Mouse (Mus musculus) adrenal gland (tissue): ENCODE measurements around the gene Hepacam2.

Source experiments
- intact Hi-C: fragments of 180-260 bp; cut with DNase I; formaldehyde crosslinking; loops from one replicate; pipeline ENCODE4 v1.15.1; 2025
- long read RNA-seq, 2 experiments: library from polyadenylated mRNA; unstranded; transcript quantifications; one replicate each; pipeline ENCODE4 v2.0.0; 2020; ENCODE audit warnings: borderline replicate concordance in 1 of 2; ENCODE audit not compliant: insufficient replicate concordance in 1 of 2

Gene Hepacam2
- long read RNA-seq, experiment 1, result 0 reads
- long read RNA-seq, experiment 2, result 0 reads

GRCm38 (mm10) chr6:3498162-3498848, at the start of gene Hepacam2, which contains the start of gene Vps50:
Gene Hepacam2, minus strand, starts transcription at chr6:3498298.
Gene Vps50, plus strand, starts transcription at chr6:3498382.
- intact Hi-C loops, result no loop called here

GRCm38 (mm10) chr6:3544970-3545369, 46.9 kb upstream of the Hepacam2 start:
- intact Hi-C loops, result no loop called here

- intact Hi-C loops, result no loop called here
Measured at GRCm38 (mm10) chr6:3543862-3544261, 45.8 kb upstream of the Hepacam2 start.

- intact Hi-C loops, result no loop called here
Measured at GRCm38 (mm10) chr6:3539470-3539869, 41.4 kb upstream of the Hepacam2 start.

GRCm38 (mm10) chr6:3536048-3536447, 38.0 kb upstream of the Hepacam2 start:
- intact Hi-C loops, result no loop called here

- intact Hi-C loops, result no loop called here
Measured at GRCm38 (mm10) chr6:3531445-3531844, 33.3 kb upstream of the Hepacam2 start.

- intact Hi-C loops, result no loop called here
Measured at GRCm38 (mm10) chr6:3528198-3528597, 30.1 kb upstream of the Hepacam2 start.

GRCm38 (mm10) chr6:3512611-3513010, 14.5 kb upstream of the Hepacam2 start:
- intact Hi-C loops, result no loop called here

- intact Hi-C loops, result no loop called here
Measured at GRCm38 (mm10) chr6:3511612-3512011, 13.5 kb upstream of the Hepacam2 start.

GRCm38 (mm10) chr6:3511116-3511515, 13.0 kb upstream of the Hepacam2 start:
- intact Hi-C loops, result no loop called here

- intact Hi-C loops, result loop anchor here (10.0 kb wide), 1 partner anchor 575 kb away; the partner anchor contains the start of gene Bet1
Measured at GRCm38 (mm10) chr6:3509782-3510181, 11.7 kb upstream of the Hepacam2 start.

GRCm38 (mm10) chr6:3508151-3508550, 10.1 kb upstream of the Hepacam2 start:
- intact Hi-C loops, result loop anchor here (10.0 kb wide), 1 partner anchor 577 kb away; the partner anchor contains the start of gene Bet1

- intact Hi-C loops, result loop anchor here (10.0 kb wide), 1 partner anchor 578 kb away; the partner anchor contains the start of gene Bet1
Measured at GRCm38 (mm10) chr6:3507078-3507477, 9.0 kb upstream of the Hepacam2 start.

GRCm38 (mm10) chr6:3505289-3505688, 7.2 kb upstream of the Hepacam2 start:
- intact Hi-C loops, result loop anchor here (10.0 kb wide), 1 partner anchor 580 kb away; the partner anchor contains the start of gene Bet1

- intact Hi-C loops, result loop anchor here (10.0 kb wide), 1 partner anchor 585 kb away; the partner anchor contains the start of gene Bet1
Measured at GRCm38 (mm10) chr6:3500286-3500685, 2.2 kb upstream of the Hepacam2 start.

- intact Hi-C loops, result no loop called here
Measured at GRCm38 (mm10) chr6:3496210-3496609, 1.9 kb downstream of the Hepacam2 start.

- intact Hi-C loops, result no loop called here
Measured at GRCm38 (mm10) chr6:3494285-3494684, 3.8 kb downstream of the Hepacam2 start.

- intact Hi-C loops, result no loop called here
Measured at GRCm38 (mm10) chr6:3487355-3487754, 10.7 kb downstream of the Hepacam2 start.

GRCm38 (mm10) chr6:3485133-3485532, 13.0 kb downstream of the Hepacam2 start:
- intact Hi-C loops, result no loop called here

- intact Hi-C loops, result no loop called here
Measured at GRCm38 (mm10) chr6:3481705-3482104, 16.4 kb downstream of the Hepacam2 start.

GRCm38 (mm10) chr6:3479853-3480252, 18.2 kb downstream of the Hepacam2 start:
- intact Hi-C loops, result no loop called here

GRCm38 (mm10) chr6:3476299-3476698, 21.8 kb downstream of the Hepacam2 start:
- intact Hi-C loops, result no loop called here

GRCm38 (mm10) chr6:3470706-3471105, 27.4 kb downstream of the Hepacam2 start:
- intact Hi-C loops, result no loop called here
